Mouse (Mus musculus) ES-E14 (cell line): ENCODE measurements at regions not wholly inside any gene's neighbourhood (a gene's known extent, or its start where the extent isn't known, plus 50 kb on each side); places are given as distances from the start of the nearest gene placed in this dataset.
A peak's percentile ranks its signal among the peaks of the same experiment; 100 is the strongest.

Experiments used
- DNase-seq: peaks from one replicate; pipeline ENCODE4 v3.0.0-alpha.2; 2013; ENCODE audit warnings: low read depth, low spot score
- H3K27ac ChIP-seq: 2 replicates; pipeline ENCODE4 v1.5.1; 2012; ENCODE audit warnings: low read depth, mild to moderate bottlenecking, low read length, moderate library complexity, mixed read lengths; ENCODE audit not compliant: poor library complexity, insufficient read depth, severe bottlenecking
- H3K36me3 ChIP-seq: 2 replicates; pipeline ENCODE4 v1.6.1; 2012; ENCODE audit warnings: mild to moderate bottlenecking, low read length, moderate library complexity, mixed read lengths; ENCODE audit not compliant: control insufficient read depth, poor library complexity, insufficient read depth, severe bottlenecking
- H3K4me1 ChIP-seq, 2 experiments: fragments of 150-350 bp in 1 of 2; sonication (generic) in 1 of 2; 2 replicates each; pipeline ENCODE4 v1.6.1; 2012; ENCODE audit warnings: low read length in 2 of 2, mild to moderate bottlenecking in 1 of 2, mixed read lengths in 1 of 2; ENCODE audit not compliant: control insufficient read depth in 2 of 2, insufficient read depth in 2 of 2, poor library complexity in 1 of 2
- H3K4me3 ChIP-seq, 2 experiments: fragments of 150-350 bp in 1 of 2; sonication (generic) in 1 of 2; 2 replicates each; pipeline ENCODE4 v1.5.1; 2012; ENCODE audit warnings: low read length in 2 of 2, low read depth in 1 of 2, mild to moderate bottlenecking in 1 of 2, mixed read lengths in 1 of 2; ENCODE audit not compliant: insufficient read depth in 1 of 2, poor library complexity in 1 of 2, severe bottlenecking in 1 of 2
- H3K9ac ChIP-seq: 2 replicates; pipeline ENCODE4 v1.6.1; 2012; ENCODE audit warnings: low read depth, mild to moderate bottlenecking, low read length, mixed read lengths; ENCODE audit not compliant: poor library complexity, insufficient read depth, severe bottlenecking
- H3K9me3 ChIP-seq: fragments of 150-350 bp; sonication (generic); 2 replicates; pipeline ENCODE4 v1.6.1; 2012; ENCODE audit warnings: low read depth, mild to moderate bottlenecking, low read length; ENCODE audit not compliant: control insufficient read depth, insufficient read depth
- CHD2 ChIP-seq: IDR thresholded peaks from 2 replicates; pipeline ENCODE4 v1.6.1; 2014; ENCODE audit warnings: mild to moderate bottlenecking, low read depth, low read length, inconsistent platforms
- HCFC1 ChIP-seq: IDR thresholded peaks from 2 replicates; pipeline ENCODE4 v1.6.1; 2012; ENCODE audit warnings: low read length, inconsistent platforms, borderline replicate concordance; ENCODE audit not compliant: insufficient read depth
- MAFK ChIP-seq: IDR thresholded peaks from 2 replicates; pipeline ENCODE4 v1.6.1; 2014; ENCODE audit warnings: mild to moderate bottlenecking, low read depth, low read length, inconsistent platforms; ENCODE audit not compliant: insufficient read depth
- ZC3H11A ChIP-seq: IDR thresholded peaks from 2 replicates; pipeline ENCODE4 v1.6.1; 2012; ENCODE audit warnings: low read depth, mild to moderate bottlenecking, inconsistent platforms, low read length, borderline replicate concordance
- ZNF384 ChIP-seq: IDR thresholded peaks from 2 replicates; pipeline ENCODE4 v1.6.1; 2012; ENCODE audit warnings: low read depth, low read length, inconsistent platforms
- in situ Hi-C, 2 experiments: fragments of 600-800 bp; cut with MboI; formaldehyde crosslinking; loops; one replicate each; pipeline ENCODE4 v1.15.1; 2025; ENCODE audit warnings: low sequenced_read_pairs in 2 of 2, inconsistent platforms in 1 of 2; ENCODE audit not compliant: unreplicated experiment in 2 of 2

DNA sequence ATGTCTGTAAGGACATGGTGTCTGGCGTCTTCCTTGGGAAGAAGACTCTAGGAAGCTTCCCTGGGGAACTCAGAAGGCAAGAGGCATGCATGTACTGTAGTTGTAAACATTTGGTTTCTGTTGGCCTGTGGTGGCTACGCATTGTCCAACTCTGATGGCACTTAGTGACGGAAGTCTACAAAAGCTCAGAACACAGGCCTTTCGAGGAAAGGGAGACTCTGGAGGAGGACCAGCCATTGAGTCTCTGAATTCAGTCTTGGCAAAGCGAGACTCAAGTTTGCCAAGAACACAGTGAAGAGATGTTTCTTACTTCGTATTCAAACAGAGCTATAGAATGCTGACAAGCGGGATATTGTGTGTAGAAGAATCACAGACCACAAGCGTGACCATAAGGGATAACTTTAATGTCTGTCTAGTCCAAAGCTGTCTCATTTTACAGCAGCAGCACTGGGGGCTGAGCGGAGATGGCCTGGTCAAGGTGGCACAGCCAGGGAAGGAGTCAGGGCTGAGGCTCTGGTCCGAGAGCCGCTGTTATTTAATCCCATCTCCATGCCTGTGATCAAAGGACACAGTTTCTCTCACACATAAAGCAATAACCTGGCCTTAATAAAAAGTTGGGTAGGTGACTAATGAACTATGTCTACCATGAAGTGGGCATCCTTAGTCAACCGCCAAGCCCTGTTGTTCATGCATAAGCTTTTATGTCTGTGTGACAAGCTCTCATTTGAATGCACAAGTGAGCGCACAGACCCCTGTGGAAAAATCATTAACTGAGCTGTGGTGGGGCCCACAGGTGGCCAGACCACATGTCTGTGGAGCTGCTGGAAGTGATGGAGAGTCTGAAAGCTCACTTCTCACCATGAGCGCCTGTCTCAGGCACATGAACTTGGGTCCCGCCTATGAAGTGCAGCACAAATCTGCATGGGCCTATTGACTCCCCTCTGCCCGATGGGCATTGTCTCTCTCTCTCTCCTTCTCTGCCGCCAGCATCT, 239.4 kb upstream of the Sall1 start:
- Histone ChIP-seq H3K27ac (no peak overlapping the region), H3K9me3 (no peaks in the 10 kb centered on the region), H3K36me3 (no peaks in the 10 kb centered on the region), H3K4me1 (no peaks in the 10 kb centered on the region), H3K9ac (no peak overlapping the region), H3K4me3 (no peak overlapping the region)
- TF ChIP-seq ZNF384, result no peak
- no peak for TF ChIP-seq ZC3H11A
- no peak for TF ChIP-seq MAFK
- no peak for TF ChIP-seq HCFC1
- TF ChIP-seq CHD2, result no peak
- no peak for DNase-seq
- in situ Hi-C loops, result no loop called here

DNA sequence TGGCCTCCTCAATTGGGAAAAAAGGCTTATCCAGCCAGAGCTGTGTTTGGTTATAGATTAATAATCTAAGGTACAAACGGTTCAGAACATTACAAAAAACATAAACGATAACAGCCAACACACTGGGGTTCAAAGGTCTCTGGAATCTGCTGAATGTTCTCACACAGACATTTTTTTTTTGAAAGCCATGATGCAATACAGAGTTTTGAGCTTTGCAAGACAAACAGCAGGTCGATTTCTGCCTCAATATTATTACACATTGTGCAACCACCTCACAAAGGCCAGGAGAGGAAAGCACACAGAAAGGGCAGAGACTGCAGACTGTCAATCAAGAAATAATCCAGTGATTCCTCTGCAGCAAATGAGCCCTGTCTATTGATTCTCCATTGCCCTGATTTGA, 235.9 kb upstream of the Sall1 start:
- no peak overlapping the region for H3K4me3 ChIP-seq
- in situ Hi-C loops, result no loop called here

GRCm38 (mm10) chr8:89279142-89279541, 235.2 kb upstream of the Sall1 start:
- Histone ChIP-seq H3K27ac (no peak overlapping the region), H3K9me3 (no peaks in the 10 kb centered on the region), H3K36me3 (no peaks in the 10 kb centered on the region), H3K9ac (no peak overlapping the region), H3K4me3 (no peak overlapping the region), H3K4me1 (no peaks in the 10 kb centered on the region)
- in situ Hi-C loops, result no loop called here
- no peak for DNase-seq
- TF ChIP-seq CHD2 (no peak), HCFC1 (no peak), ZNF384 (no peak), MAFK (no peak), ZC3H11A (no peak)

More for the DNA sequence above, 235.9 kb upstream of the Sall1 start:
- Histone ChIP-seq H3K9me3 (no peaks in the 10 kb centered on the region), H3K27ac (no peak overlapping the region), H3K4me1 (no peaks in the 10 kb centered on the region), H3K36me3 (no peaks in the 10 kb centered on the region), H3K9ac (no peak overlapping the region)
- no peak for DNase-seq
- TF ChIP-seq HCFC1, result no peak
- TF ChIP-seq CHD2, result no peak
- TF ChIP-seq ZC3H11A, result no peak
- TF ChIP-seq ZNF384, result no peak
- no peak for TF ChIP-seq MAFK

- Histone ChIP-seq H3K27ac (no peak overlapping the region), H3K9ac (no peak overlapping the region), H3K36me3 (no peaks in the 10 kb centered on the region), H3K4me3 (no peak overlapping the region), H3K4me1 (peaks cover 6 to 17% of the 10 kb centered on the region in 2 experiments), H3K9me3 (no peaks in the 10 kb centered on the region)
- in situ Hi-C loops, result no loop called here
- DNase-seq, result no peak
- no peak for TF ChIP-seq ZC3H11A
- no peak for TF ChIP-seq MAFK
- TF ChIP-seq CHD2, result no peak
Measured at GRCm38 (mm10) chr8:89273276-89273675, 229.3 kb upstream of the Sall1 start.

GRCm38 (mm10) chr8:89272381-89272815, 228.4 kb upstream of the Sall1 start:
- no peak overlapping the region for H3K27ac ChIP-seq

More at GRCm38 (mm10) chr8:89272381-89272815, 228.4 kb upstream of the Sall1 start:
- Histone ChIP-seq H3K9ac (no peak overlapping the region), H3K36me3 (no peaks in the 10 kb centered on the region), H3K9me3 (no peaks in the 10 kb centered on the region), H3K4me1 (peaks cover 6 to 17% of the 10 kb centered on the region in 2 experiments), H3K4me3 (peak overlapping the region; percentile 10 to 33; a peak in 3 of 4 replicates)
- DNase-seq, result no peak
- TF ChIP-seq ZNF384, result no peak
- TF ChIP-seq MAFK, result no peak
- no peak for TF ChIP-seq CHD2
- no peak for TF ChIP-seq HCFC1
- no peak for TF ChIP-seq ZC3H11A
- in situ Hi-C loops, result no loop called here
